Mouse (Mus musculus) layer of hippocampus, adult 18-20 months (tissue): ENCODE data around the gene Smad9. TPM values are rescaled to one million over a fixed set of nuclear protein-coding genes. Genes with fewer than 3 reads are reported as not detected.

ENCODE experiments used
- DNase-seq, 2 experiments: peaks; one replicate each; pipeline ENCODE4 v3.0.0; 2022; ENCODE audit warnings: low spot score in 2 of 2
- total RNA-seq, 2 experiments: library from RNA; stranded (reverse); gene quantifications; 2 replicates each; pipeline ENCODE4 v1.2.3; 2021

Gene Smad9
- total RNA-seq, 2 experiments from 2014 or later = 7.4 to 8.8 TPM

- DNase-seq = peak in 1 of 2 experiments; percentile 55
Observed at GRCm38 (mm10) chr3:54807061-54807661, 51.8 kb downstream of the Smad9 start.

- peak; percentile 90 to 96 for DNase-seq
Observed at GRCm38 (mm10) chr3:54807666-54808217, 52.4 kb downstream of the Smad9 start, which contains the start of gene Rfxap. Rfxap (minus strand) TSS chr3:54807791.

DNA sequence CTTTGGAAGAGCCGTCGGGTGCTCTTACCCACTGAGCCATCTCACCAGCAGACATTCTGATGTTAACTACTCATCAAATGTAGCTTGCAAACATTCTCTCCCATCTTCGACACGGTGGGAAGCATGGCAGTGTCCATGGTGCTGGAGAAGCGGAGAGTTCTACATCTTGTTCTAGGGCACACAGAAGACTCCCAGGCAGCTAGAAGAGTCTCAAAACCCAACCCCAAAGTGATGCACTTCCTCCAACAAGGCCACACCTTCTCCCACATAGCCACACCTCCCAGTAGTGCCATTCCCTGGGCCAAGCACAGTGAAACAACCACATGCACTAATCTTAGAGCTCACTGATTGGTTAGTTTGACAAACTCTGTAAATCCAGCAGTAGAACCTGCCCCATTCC, 53.7 kb downstream of the Smad9 start:
- no peak for DNase-seq

DNA sequence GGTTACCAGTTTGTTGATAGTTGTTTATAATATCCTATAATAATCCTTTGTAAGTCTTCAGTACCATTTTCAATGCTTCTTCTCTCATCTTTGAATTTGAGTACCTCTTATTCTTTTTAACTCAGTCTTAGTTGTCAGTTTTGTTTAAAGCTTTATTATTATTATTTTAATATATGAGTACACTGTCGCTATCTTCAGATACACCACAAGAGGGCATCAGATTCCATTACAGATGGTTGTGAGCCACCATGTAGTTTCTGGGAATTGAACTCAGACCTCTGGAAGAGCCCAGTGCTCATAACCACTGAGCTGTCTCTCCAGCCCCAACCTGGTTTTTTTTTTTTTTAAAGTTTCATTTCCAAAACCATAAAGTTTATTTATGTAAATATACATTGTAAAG, 56.2 kb downstream of the Smad9 start:
- no peak for DNase-seq

DNA sequence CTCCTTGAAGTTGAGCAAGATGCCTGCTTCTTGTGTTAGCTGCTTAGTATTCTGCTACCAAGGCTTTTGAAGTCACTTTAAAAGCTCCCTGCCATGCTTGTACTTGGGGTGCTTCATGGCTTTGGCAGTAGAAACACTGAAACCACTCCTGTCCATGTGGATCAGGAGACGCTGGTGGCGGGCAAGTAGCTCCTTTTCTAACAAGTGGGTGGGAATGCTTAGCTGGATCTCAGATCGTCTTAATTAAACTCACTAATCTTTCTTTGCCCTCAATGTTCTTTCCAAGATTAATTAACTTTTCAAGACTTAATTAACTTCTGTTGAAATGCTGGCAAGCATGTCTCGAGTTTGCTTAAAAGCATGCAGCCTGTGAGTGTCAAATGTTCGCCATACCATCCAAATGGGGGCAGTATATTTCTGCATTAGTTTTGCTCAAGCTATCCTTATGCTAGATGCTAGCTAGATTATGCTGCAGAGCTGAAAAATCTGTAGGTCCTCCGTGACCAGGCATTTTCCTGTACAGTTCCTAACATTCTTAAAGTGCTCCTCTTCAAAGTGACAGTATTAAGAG, 58.1 kb downstream of the Smad9 start:
- DNase-seq = peak in 1 of 2 experiments; percentile 45

DNA sequence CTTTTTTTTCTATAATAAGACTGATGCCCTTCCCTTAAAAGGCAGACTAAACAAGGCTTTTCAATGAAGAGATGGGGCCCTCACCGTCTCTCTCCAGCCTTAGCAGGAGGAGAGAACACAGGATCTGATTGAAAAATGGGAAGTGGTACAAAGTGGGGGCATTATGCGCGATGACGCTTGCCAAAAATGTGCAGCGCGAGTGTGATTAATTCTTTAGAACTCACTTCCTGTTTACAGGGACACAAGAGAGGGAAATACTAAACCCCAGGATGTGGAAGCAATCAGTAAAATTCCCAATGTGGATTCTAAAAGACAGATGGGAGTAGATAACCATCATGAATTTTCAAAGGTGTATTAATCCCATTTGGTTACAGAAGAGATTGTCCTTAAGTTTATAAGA, 59.2 kb downstream of the Smad9 start:
- no peak for DNase-seq

- DNase-seq = peak in 1 of 2 experiments; percentile 57
Observed at GRCm38 (mm10) chr3:54815292-54815691, 59.9 kb downstream of the Smad9 start.

GRCm38 (mm10) chr3:54822526-54822925, 67.1 kb downstream of the Smad9 start:
- no peak for DNase-seq

GRCm38 (mm10) chr3:54832491-54832890, 77.1 kb downstream of the Smad9 start:
- no peak for DNase-seq

DNA sequence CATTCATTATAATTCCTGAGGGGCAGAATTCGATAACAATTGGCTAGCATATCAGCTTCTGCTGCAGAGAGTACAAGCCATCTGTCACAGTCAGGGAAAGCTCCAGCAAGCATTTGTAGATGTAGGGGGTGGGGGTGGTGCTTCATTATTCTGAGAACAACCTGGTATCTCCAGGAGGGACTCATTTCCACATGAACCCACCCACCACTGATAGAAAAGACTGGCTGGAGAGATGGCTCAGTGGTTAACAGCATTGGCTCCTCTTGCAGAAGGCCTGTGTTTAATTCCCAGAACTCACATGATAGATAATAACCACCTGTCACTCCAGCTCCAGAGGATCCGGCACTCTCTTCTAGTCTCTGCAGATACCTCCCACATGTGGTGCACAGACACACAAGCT, 80.0 kb downstream of the Smad9 start:
- DNase-seq = peak; percentile 76 to 87

Other genes with a start within 250 kb of the Smad9 start
- gene Supt20, start 62.8 kb upstream of the Smad9 start, total RNA-seq = 10 to 100 TPM; 43.1 to 44.7 TPM
- gene Gm21958, start 41.2 kb upstream of the Smad9 start, total RNA-seq = not detected
- 10 to 100 TPM; 26.9 to 32.9 TPM for gene Exosc8, start 20.2 kb upstream of the Smad9 start, total RNA-seq
- 10 to 100 TPM; 19.9 to 23.1 TPM for gene Alg5, start 20.0 kb upstream of the Smad9 start, total RNA-seq
- 10 to 100 TPM; 52.4 to 58.8 TPM for gene Rfxap, start 52.2 kb downstream of the Smad9 start, total RNA-seq
- gene Sertm1, start 160.3 kb downstream of the Smad9 start, total RNA-seq = 10 to 100 TPM; 82.5 to 83.8 TPM